Mouse (Mus musculus) stomach, embryonic 16.5 days (tissue): Measurements from ENCODE around the gene Galnt17. TPM values are rescaled to one million over a fixed set of nuclear protein-coding genes. Genes with fewer than 3 reads are reported as not detected.

Experiments
- ATAC-seq: fragments of 200-750 bp; cut with Nextera tagmentation; 2 replicates; pipeline ENCODE4 v1.8.0; 2017; ENCODE audit warnings: moderate number of reproducible peaks, moderate TSS enrichment; ENCODE audit not compliant: insufficient read depth, low FRiP score
- H3K27ac ChIP-seq: fragments of 300-500 bp; sonication (generic); 2 replicates; pipeline ENCODE4 v1.5.1; 2014; ENCODE audit warnings: low read length
- H3K27me3 ChIP-seq: fragments of 300-500 bp; sonication (generic); 2 replicates; pipeline ENCODE4 v1.6.1; 2014; ENCODE audit warnings: low read length, control low read depth, mixed read lengths; ENCODE audit not compliant: control insufficient read depth, insufficient read depth
- H3K36me3 ChIP-seq: fragments of 300-500 bp; sonication (generic); 2 replicates; pipeline ENCODE4 v1.6.1; 2014; ENCODE audit warnings: low read length; ENCODE audit not compliant: control insufficient read depth, insufficient read depth
- H3K4me1 ChIP-seq: fragments of 300-500 bp; sonication (generic); 2 replicates; pipeline ENCODE4 v1.6.1; 2014; ENCODE audit warnings: low read length, control low read depth, mixed read lengths; ENCODE audit not compliant: control insufficient read depth, insufficient read depth
- H3K4me2 ChIP-seq: fragments of 300-500 bp; sonication (generic); 2 replicates; pipeline ENCODE4 v1.6.1; 2014; ENCODE audit warnings: low read depth, low read length, mixed read lengths
- H3K4me3 ChIP-seq: fragments of 300-500 bp; sonication (generic); replicated peaks from 2 replicates; pipeline ENCODE4 v1.5.1; 2014; ENCODE audit warnings: mild to moderate bottlenecking, low read length
- H3K9ac ChIP-seq: fragments of 300-500 bp; sonication (generic); 2 replicates; pipeline ENCODE4 v1.6.1; 2014; ENCODE audit warnings: low read length
- H3K9me3 ChIP-seq: fragments of 300-500 bp; sonication (generic); replicated peaks from 2 replicates; pipeline ENCODE4 v1.6.1; 2016; ENCODE audit warnings: low read length, control low read depth; ENCODE audit not compliant: control insufficient read depth
- WGBS: fragments of 180-500 bp; shearing (Covaris S2); extraction: QIAGEN DNeasy Blood & Tissue Kit; methylation state at CpG from one replicate; pipeline ENCODE4 v1.1.7; 2014; 5-methylcytosine and 5-hydroxymethylcytosine counted together
- polyA plus RNA-seq: library from polyadenylated mRNA; unstranded; fragments of >200 nt; fragmentation: Nextera tagmentation; extraction: Ambion mirVana; gene quantifications from 2 replicates; pipeline ENCODE4 v1.2.1, GENCODE M21; 2015

Galnt17 gene
- polyA plus RNA-seq, 1 experiment from 2014 or later = 1.3 TPM

GRCm38 (mm10) chr5:130880331-130880730 is 428.0 kb downstream of the Galnt17 start:
- ATAC-seq = no peak
- Histone ChIP-seq H3K27ac (no peak overlapping the region), H3K9ac (no peak overlapping the region), H3K9me3 (no peaks in the 10 kb centered on the region), H3K4me2 (no peak overlapping the region), H3K4me1 (no peaks in the 10 kb centered on the region), H3K27me3 (no peaks in the 10 kb centered on the region), H3K36me3 (no peaks in the 10 kb centered on the region), H3K4me3 (no peak overlapping the region)
- WGBS = 72% methylated on average over 5 of the region's 5 CpGs

GRCm38 (mm10) chr5:130875391-130875790 is 432.9 kb downstream of the Galnt17 start:
- H3K4me2 ChIP-seq = no peak overlapping the region
- no peaks in the 10 kb centered on the region for H3K27me3 ChIP-seq
- ATAC-seq = no peak
- H3K27ac ChIP-seq = no peak overlapping the region
- no peak overlapping the region for H3K9ac ChIP-seq
- H3K36me3 ChIP-seq = no peaks in the 10 kb centered on the region
- WGBS = 82% methylated on average over 3 of the region's 3 CpGs
- H3K4me1 ChIP-seq = no peaks in the 10 kb centered on the region
- H3K4me3 ChIP-seq = no peak overlapping the region
- H3K9me3 ChIP-seq = no peaks in the 10 kb centered on the region

- no peak for ATAC-seq
- no peak overlapping the region for H3K4me2 ChIP-seq
- H3K4me3 ChIP-seq = no peak overlapping the region
- H3K9me3 ChIP-seq = no peaks in the 10 kb centered on the region
- no peak overlapping the region for H3K27ac ChIP-seq
- H3K36me3 ChIP-seq = no peaks in the 10 kb centered on the region
- H3K27me3 ChIP-seq = no peaks in the 10 kb centered on the region
- WGBS = 45% methylated on average over 8 of the region's 8 CpGs
- H3K9ac ChIP-seq = no peak overlapping the region
- H3K4me1 ChIP-seq = no peaks in the 10 kb centered on the region
Observed at GRCm38 (mm10) chr5:130871086-130871485, 437.2 kb downstream of the Galnt17 start.

- Histone ChIP-seq H3K4me2 (no peak overlapping the region), H3K36me3 (no peaks in the 10 kb centered on the region), H3K27me3 (no peaks in the 10 kb centered on the region), H3K4me1 (no peaks in the 10 kb centered on the region), H3K9me3 (no peaks in the 10 kb centered on the region), H3K9ac (no peak overlapping the region), H3K27ac (no peak overlapping the region), H3K4me3 (no peak overlapping the region)
- ATAC-seq = no peak
- WGBS = 73% methylated on average over 1 of the region's 1 CpGs
Observed at GRCm38 (mm10) chr5:130869869-130870268, 438.4 kb downstream of the Galnt17 start.

GRCm38 (mm10) chr5:130862302-130862701 is 446.0 kb downstream of the Galnt17 start:
- H3K27me3 ChIP-seq = no peaks in the 10 kb centered on the region
- H3K9ac ChIP-seq = no peak overlapping the region
- H3K36me3 ChIP-seq = no peaks in the 10 kb centered on the region
- H3K4me1 ChIP-seq = no peaks in the 10 kb centered on the region
- no peak for ATAC-seq
- H3K4me3 ChIP-seq = no peak overlapping the region
- H3K4me2 ChIP-seq = no peak overlapping the region
- 56% methylated on average over 5 of the region's 5 CpGs for WGBS
- no peak overlapping the region for H3K27ac ChIP-seq
- no peaks in the 10 kb centered on the region for H3K9me3 ChIP-seq

- Histone ChIP-seq H3K4me2 (no peak overlapping the region), H3K9ac (no peak overlapping the region), H3K4me3 (no peak overlapping the region), H3K9me3 (no peaks in the 10 kb centered on the region), H3K27me3 (0 out of 2 replicates have a peak, but pooled peaks cover 3% of the 10 kb centered on the region), H3K4me1 (no peaks in the 10 kb centered on the region), H3K27ac (no peak overlapping the region), H3K36me3 (no peaks in the 10 kb centered on the region)
- WGBS = 32% methylated on average over 6 of the region's 6 CpGs
- ATAC-seq = no peak
Observed at GRCm38 (mm10) chr5:130859736-130860135, 448.6 kb downstream of the Galnt17 start.

GRCm38 (mm10) chr5:130858706-130859105 is 449.6 kb downstream of the Galnt17 start:
- H3K9ac ChIP-seq = no peak overlapping the region
- H3K4me1 ChIP-seq = no peaks in the 10 kb centered on the region
- no peak overlapping the region for H3K4me3 ChIP-seq
- 74% methylated on average over 3 of the region's 3 CpGs for WGBS
- 0 out of 2 replicates have a peak, but pooled peaks cover 3% of the 10 kb centered on the region for H3K27me3 ChIP-seq
- H3K9me3 ChIP-seq = no peaks in the 10 kb centered on the region
- no peak overlapping the region for H3K4me2 ChIP-seq
- ATAC-seq = no peak
- no peaks in the 10 kb centered on the region for H3K36me3 ChIP-seq
- no peak overlapping the region for H3K27ac ChIP-seq

- ATAC-seq = no peak
- H3K27me3 ChIP-seq = 0 out of 2 replicates have a peak, but pooled peaks cover 3% of the 10 kb centered on the region
- no peaks in the 10 kb centered on the region for H3K4me1 ChIP-seq
- no peaks in the 10 kb centered on the region for H3K9me3 ChIP-seq
- no peaks in the 10 kb centered on the region for H3K36me3 ChIP-seq
- no peak overlapping the region for H3K27ac ChIP-seq
- no peak overlapping the region for H3K4me2 ChIP-seq
- 28% methylated on average over 8 of the region's 8 CpGs for WGBS
- no peak overlapping the region for H3K4me3 ChIP-seq
- H3K9ac ChIP-seq = no peak overlapping the region
Observed at GRCm38 (mm10) chr5:130858148-130858547, 450.1 kb downstream of the Galnt17 start.

- 64% methylated on average over 7 of the region's 7 CpGs for WGBS
- no peaks in the 10 kb centered on the region for H3K36me3 ChIP-seq
- no peaks in the 10 kb centered on the region for H3K9me3 ChIP-seq
- H3K9ac ChIP-seq = no peak overlapping the region
- H3K27ac ChIP-seq = no peak overlapping the region
- no peak overlapping the region for H3K4me3 ChIP-seq
- no peaks in the 10 kb centered on the region for H3K4me1 ChIP-seq
- H3K4me2 ChIP-seq = no peak overlapping the region
- 0 out of 2 replicates have a peak, but pooled peaks cover 3% of the 10 kb centered on the region for H3K27me3 ChIP-seq
- no peak for ATAC-seq
Observed at GRCm38 (mm10) chr5:130854430-130854829, 453.9 kb downstream of the Galnt17 start.

- no peak; the same call in 1 of the 2 replicates for ATAC-seq
- Histone ChIP-seq H3K27me3 (0 out of 2 replicates have a peak, but pooled peaks cover 3% of the 10 kb centered on the region), H3K9me3 (no peaks in the 10 kb centered on the region), H3K4me3 (no peak overlapping the region), H3K9ac (no peak overlapping the region), H3K4me2 (no peak overlapping the region), H3K4me1 (no peaks in the 10 kb centered on the region), H3K27ac (no peak overlapping the region), H3K36me3 (no peaks in the 10 kb centered on the region)
- under 1% methylated on average over 10 of the region's 10 CpGs for WGBS
Observed at GRCm38 (mm10) chr5:130853371-130853770, 454.9 kb downstream of the Galnt17 start.
